In genomic region chr8:21594408-21594807, GRCm38 (mm10) we compare ENCODE assay signal across 13 mouse cellular contexts. TPM values are rescaled to one million over a fixed set of nuclear protein-coding genes. Genes with fewer than 3 reads are reported as not detected.
"Had no signal": no experiment of that assay in that cellular context is flagged by ENCODE, and none has a peak within 500 bp of the region (broad histone marks: within the 10 kb centered on the region; RNA-seq: fewer than 3 reads in every experiment).

Gene Gm7861 (minus strand): TSS chr8:21594508.

RNA-seq across cellular contexts. Expression of gene Gm7861, which starts in this region (rescaled TPM):
- polyA plus RNA-seq: neural tube, embryonic 12.5 days; neural tube, embryonic 13.5 days; neural tube, embryonic 14.5 days; neural tube, embryonic 15.5 days; spleen, adult 2 months; stomach, embryonic 14.5 days; stomach, embryonic 15.5 days; stomach, embryonic 16.5 days; stomach, postnatal 0 days; testis, adult 2 months; thymus, adult 2 months; thymus, postnatal 0 days; urinary bladder, adult 2 months had no signal
